Mouse (Mus musculus): ENCODE measurements around the gene Spsb1. TPM values are rescaled to one million over a fixed set of nuclear protein-coding genes. Genes with fewer than 3 reads are reported as not detected.

Spsb1 gene
- total RNA-seq (2017) = 0.30 TPM in 1 of 2 replicates, not detected in the other

GRCm38 (mm10) chr4:149954893-149955439, at the start of gene Spsb1:
Gene Spsb1, minus strand, starts transcription at chr4:149955043.
- peak; percentile 92 to 94 for ATAC-seq (replicated peaks in 1 of 2; ENCODE audit: insufficient read depth in 1 of 2, low FRiP score in 2 of 2, low TSS enrichment in 1 of 2, low read depth in 1 of 2, poor library complexity in 2 of 2, severe bottlenecking in 2 of 2)

GRCm38 (mm10) chr4:150003641-150004040, 48.8 kb upstream of the Spsb1 start:
- no peak for ATAC-seq (replicated peaks in 1 of 2; ENCODE audit: insufficient read depth in 1 of 2, low FRiP score in 2 of 2, low TSS enrichment in 1 of 2, low read depth in 1 of 2, poor library complexity in 2 of 2, severe bottlenecking in 2 of 2)

- ATAC-seq (replicated peaks in 1 of 2; ENCODE audit: insufficient read depth in 1 of 2, low FRiP score in 2 of 2, low TSS enrichment in 1 of 2, low read depth in 1 of 2, poor library complexity in 2 of 2, severe bottlenecking in 2 of 2) = no peak
Measured at GRCm38 (mm10) chr4:150003021-150003580, 48.3 kb upstream of the Spsb1 start.

- ATAC-seq (replicated peaks in 1 of 2; ENCODE audit: insufficient read depth in 1 of 2, low FRiP score in 2 of 2, low TSS enrichment in 1 of 2, low read depth in 1 of 2, poor library complexity in 2 of 2, severe bottlenecking in 2 of 2) = peak; percentile 62 to 68; a peak in 3 of 4 replicates
Measured at GRCm38 (mm10) chr4:150002021-150002528, 47.2 kb upstream of the Spsb1 start.

GRCm38 (mm10) chr4:150001221-150001860, 46.5 kb upstream of the Spsb1 start:
- peak; percentile 73 to 82 for ATAC-seq (replicated peaks in 1 of 2; ENCODE audit: insufficient read depth in 1 of 2, low FRiP score in 2 of 2, low TSS enrichment in 1 of 2, low read depth in 1 of 2, poor library complexity in 2 of 2, severe bottlenecking in 2 of 2)

GRCm38 (mm10) chr4:149999931-150000555, 45.2 kb upstream of the Spsb1 start:
- no peak for ATAC-seq (replicated peaks in 1 of 2; ENCODE audit: insufficient read depth in 1 of 2, low FRiP score in 2 of 2, low TSS enrichment in 1 of 2, low read depth in 1 of 2, poor library complexity in 2 of 2, severe bottlenecking in 2 of 2)

GRCm38 (mm10) chr4:149999510-149999900, 44.7 kb upstream of the Spsb1 start:
- no peak for ATAC-seq (replicated peaks in 1 of 2; ENCODE audit: insufficient read depth in 1 of 2, low FRiP score in 2 of 2, low TSS enrichment in 1 of 2, low read depth in 1 of 2, poor library complexity in 2 of 2, severe bottlenecking in 2 of 2)

- ATAC-seq (replicated peaks in 1 of 2; ENCODE audit: insufficient read depth in 1 of 2, low FRiP score in 2 of 2, low TSS enrichment in 1 of 2, low read depth in 1 of 2, poor library complexity in 2 of 2, severe bottlenecking in 2 of 2) = no peak
Measured at GRCm38 (mm10) chr4:149998786-149999509, 44.1 kb upstream of the Spsb1 start.

- no peak for ATAC-seq (replicated peaks in 1 of 2; ENCODE audit: insufficient read depth in 1 of 2, low FRiP score in 2 of 2, low TSS enrichment in 1 of 2, low read depth in 1 of 2, poor library complexity in 2 of 2, severe bottlenecking in 2 of 2)
Measured at GRCm38 (mm10) chr4:149997999-149998398, 43.2 kb upstream of the Spsb1 start.

GRCm38 (mm10) chr4:149996440-149996839, 41.6 kb upstream of the Spsb1 start:
- no peak for ATAC-seq (replicated peaks in 1 of 2; ENCODE audit: insufficient read depth in 1 of 2, low FRiP score in 2 of 2, low TSS enrichment in 1 of 2, low read depth in 1 of 2, poor library complexity in 2 of 2, severe bottlenecking in 2 of 2)

- no peak for ATAC-seq (replicated peaks in 1 of 2; ENCODE audit: insufficient read depth in 1 of 2, low FRiP score in 2 of 2, low TSS enrichment in 1 of 2, low read depth in 1 of 2, poor library complexity in 2 of 2, severe bottlenecking in 2 of 2)
Measured at GRCm38 (mm10) chr4:149995911-149996310, 41.1 kb upstream of the Spsb1 start.

- no peak for ATAC-seq (replicated peaks in 1 of 2; ENCODE audit: insufficient read depth in 1 of 2, low FRiP score in 2 of 2, low TSS enrichment in 1 of 2, low read depth in 1 of 2, poor library complexity in 2 of 2, severe bottlenecking in 2 of 2)
Measured at GRCm38 (mm10) chr4:149994218-149994617, 39.4 kb upstream of the Spsb1 start.

GRCm38 (mm10) chr4:149992670-149993032, 37.8 kb upstream of the Spsb1 start:
- ATAC-seq (replicated peaks in 1 of 2; ENCODE audit: insufficient read depth in 1 of 2, low FRiP score in 2 of 2, low TSS enrichment in 1 of 2, low read depth in 1 of 2, poor library complexity in 2 of 2, severe bottlenecking in 2 of 2) = no peak

- no peak for ATAC-seq (replicated peaks in 1 of 2; ENCODE audit: insufficient read depth in 1 of 2, low FRiP score in 2 of 2, low TSS enrichment in 1 of 2, low read depth in 1 of 2, poor library complexity in 2 of 2, severe bottlenecking in 2 of 2)
Measured at GRCm38 (mm10) chr4:149991755-149992669, 37.2 kb upstream of the Spsb1 start.

- ATAC-seq (replicated peaks in 1 of 2; ENCODE audit: insufficient read depth in 1 of 2, low FRiP score in 2 of 2, low TSS enrichment in 1 of 2, low read depth in 1 of 2, poor library complexity in 2 of 2, severe bottlenecking in 2 of 2) = peak; percentile 9 to 34; a peak in 2 of 4 replicates
Measured at GRCm38 (mm10) chr4:149990954-149991633, 36.3 kb upstream of the Spsb1 start.

GRCm38 (mm10) chr4:149990212-149990953, 35.5 kb upstream of the Spsb1 start:
- no peak for ATAC-seq (replicated peaks in 1 of 2; ENCODE audit: insufficient read depth in 1 of 2, low FRiP score in 2 of 2, low TSS enrichment in 1 of 2, low read depth in 1 of 2, poor library complexity in 2 of 2, severe bottlenecking in 2 of 2)

Data from hematopoietic stem cell, adult 5-6 weeks (primary cell).